Mouse (Mus musculus) midbrain, postnatal 0 days (tissue): Measurements from ENCODE around the gene Cldn5. TPM values are rescaled to one million over a fixed set of nuclear protein-coding genes. Genes with fewer than 3 reads are reported as not detected.

Source experiments
- ATAC-seq: fragments of 200-750 bp; cut with Nextera tagmentation; 2 replicates; pipeline ENCODE4 v1.8.0; 2017; ENCODE audit warnings: moderate number of reproducible peaks, mild to moderate bottlenecking, moderate TSS enrichment, moderate library complexity; ENCODE audit not compliant: low FRiP score
- DNase-seq: peaks from one replicate; pipeline ENCODE4 v3.0.0-alpha.2; 2015; ENCODE audit warnings: low spot score
- H3K27ac ChIP-seq: fragments of 300-500 bp; sonication (generic); 2 replicates; pipeline ENCODE4 v1.5.1; 2014; ENCODE audit warnings: low read depth, mild to moderate bottlenecking, low read length, mixed read lengths
- H3K27me3 ChIP-seq: fragments of 300-500 bp; sonication (generic); 2 replicates; pipeline ENCODE4 v1.6.1; 2014; ENCODE audit warnings: low read length, control low read depth, mixed read lengths; ENCODE audit not compliant: insufficient read depth
- H3K36me3 ChIP-seq: fragments of 300-500 bp; sonication (generic); 2 replicates; pipeline ENCODE4 v1.6.1; 2014; ENCODE audit warnings: low read length, control low read depth, mixed read lengths; ENCODE audit not compliant: insufficient read depth
- H3K4me1 ChIP-seq: fragments of 300-500 bp; sonication (generic); 2 replicates; pipeline ENCODE4 v1.6.1; 2014; ENCODE audit warnings: mild to moderate bottlenecking, control low read depth, antibody characterized with exemption, low read length, mixed read lengths; ENCODE audit not compliant: insufficient read depth
- H3K4me2 ChIP-seq: fragments of 300-500 bp; sonication (generic); 2 replicates; pipeline ENCODE4 v1.6.1; 2014; ENCODE audit warnings: low read depth, mild to moderate bottlenecking, low read length, mixed read lengths; ENCODE audit not compliant: poor library complexity, severe bottlenecking
- H3K4me3 ChIP-seq: fragments of 300-500 bp; sonication (generic); 2 replicates; pipeline ENCODE4 v1.5.1; 2014; ENCODE audit warnings: low read depth, mild to moderate bottlenecking, low read length, moderate library complexity
- H3K9ac ChIP-seq: fragments of 300-500 bp; sonication (generic); replicated peaks from 2 replicates; pipeline ENCODE4 v1.6.1; 2014; ENCODE audit warnings: mild to moderate bottlenecking, low read length, moderate library complexity, mixed read lengths; ENCODE audit not compliant: poor library complexity, severe bottlenecking
- H3K9me3 ChIP-seq: fragments of 300-500 bp; sonication (generic); 2 replicates; pipeline ENCODE4 v1.6.1; 2016; ENCODE audit warnings: low read length, control low read depth
- CTCF ChIP-seq: IDR thresholded peaks from 2 replicates; pipeline ENCODE4 v1.5.1; 2016; ENCODE audit warnings: antibody characterized with exemption, mild to moderate bottlenecking
- WGBS: fragments of 180-500 bp; shearing (Covaris S2); extraction: QIAGEN DNeasy Blood & Tissue Kit; methylation state at CpG from one replicate; pipeline ENCODE4 v1.1.7; 2014; 5-methylcytosine and 5-hydroxymethylcytosine counted together
- polyA plus RNA-seq: library from polyadenylated mRNA; unstranded; fragments of >200 nt; fragmentation: Nextera tagmentation; extraction: Ambion mirVana; gene quantifications from 2 replicates; pipeline ENCODE4 v1.2.1, GENCODE M21; 2015
- total RNA-seq: library from RNA; depleted of rRNA; stranded (reverse); fragments of >200 nt; gene quantifications from 2 replicates; pipeline ENCODE4 v1.2.3, GENCODE M21; 2014

Cldn5 gene
- total and polyA plus RNA-seq, 2 experiments from 2014 or later: 115 to 139 TPM

DNA sequence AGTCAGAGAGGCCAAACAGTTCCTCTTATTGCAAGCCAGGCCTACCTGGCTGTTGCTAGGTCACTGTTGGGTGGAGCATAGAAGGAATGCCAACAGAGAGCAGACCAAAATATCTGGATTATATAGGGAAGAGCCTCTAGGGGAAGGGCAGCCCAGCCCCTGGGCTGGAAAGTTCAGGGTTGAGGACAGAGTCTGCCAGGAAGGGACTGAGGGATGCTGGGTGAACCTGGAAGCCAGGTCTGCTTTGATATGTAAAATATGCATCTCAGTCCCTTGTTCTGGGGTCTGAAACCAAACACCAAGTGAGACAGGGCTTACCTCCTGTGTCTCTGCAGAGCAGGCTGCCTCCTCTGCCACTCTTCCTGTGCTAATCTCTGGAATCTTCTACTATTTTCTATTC is 38.3 kb upstream of the Cldn5 start:
- Histone ChIP-seq H3K9me3 (no peaks in the 10 kb centered on the region), H3K4me2 (no peak overlapping the region), H3K9ac (no peak overlapping the region), H3K27me3 (no peaks in the 10 kb centered on the region), H3K27ac (no peak overlapping the region), H3K4me3 (no peak overlapping the region), H3K4me1 (no peaks in the 10 kb centered on the region), H3K36me3 (no peaks in the 10 kb centered on the region)
- no peak for DNase-seq
- TF ChIP-seq CTCF: no peak
- no peak for ATAC-seq

GRCm38 (mm10) chr16:18746268-18747122 is 30.2 kb upstream of the Cldn5 start:
- Histone ChIP-seq H3K4me1 (no peaks in the 10 kb centered on the region), H3K4me3 (no peak overlapping the region), H3K36me3 (no peaks in the 10 kb centered on the region), H3K27ac (no peak overlapping the region), H3K27me3 (no peaks in the 10 kb centered on the region), H3K4me2 (no peak overlapping the region), H3K9me3 (no peaks in the 10 kb centered on the region), H3K9ac (no peak overlapping the region)
- ATAC-seq (no peak), DNase-seq (no peak)
- WGBS: 73% methylated on average over 20 of the region's 20 CpGs
- TF ChIP-seq CTCF: no peak

GRCm38 (mm10) chr16:18751101-18751500 is 25.5 kb upstream of the Cldn5 start:
- WGBS: 83% methylated on average over 11 of the region's 11 CpGs
- ATAC-seq: no peak
- no peaks in the 10 kb centered on the region for H3K4me1 ChIP-seq
- H3K4me3 ChIP-seq: no peak overlapping the region
- no peak overlapping the region for H3K27ac ChIP-seq
- H3K9me3 ChIP-seq: no peaks in the 10 kb centered on the region
- no peaks in the 10 kb centered on the region for H3K36me3 ChIP-seq
- no peak for DNase-seq
- no peak for TF ChIP-seq CTCF
- H3K4me2 ChIP-seq: no peak overlapping the region
- H3K27me3 ChIP-seq: no peaks in the 10 kb centered on the region
- no peak overlapping the region for H3K9ac ChIP-seq

- no peak for TF ChIP-seq CTCF
- no peaks in the 10 kb centered on the region for H3K27me3 ChIP-seq
- DNase-seq (no peak), ATAC-seq (no peak)
- H3K9me3 ChIP-seq: no peaks in the 10 kb centered on the region
- no peaks in the 10 kb centered on the region for H3K4me1 ChIP-seq
- H3K4me2 ChIP-seq: no peak overlapping the region
- H3K9ac ChIP-seq: no peak overlapping the region
- no peaks in the 10 kb centered on the region for H3K36me3 ChIP-seq
- no peak overlapping the region for H3K27ac ChIP-seq
- WGBS: 76% methylated on average over 10 of the region's 10 CpGs
- H3K4me3 ChIP-seq: no peak overlapping the region
These were observed 24.7 kb upstream of the Cldn5 start for GRCm38 (mm10) chr16:18751885-18752499.

- Histone ChIP-seq H3K9ac (no peak overlapping the region), H3K27me3 (no peaks in the 10 kb centered on the region), H3K4me1 (no peaks in the 10 kb centered on the region), H3K36me3 (no peaks in the 10 kb centered on the region), H3K4me3 (no peak overlapping the region), H3K9me3 (no peaks in the 10 kb centered on the region), H3K4me2 (no peak overlapping the region), H3K27ac (no peak overlapping the region)
- DNase-seq: no peak
- ATAC-seq: no peak
- TF ChIP-seq CTCF: no peak
- WGBS: 81% methylated on average over 4 of the region's 4 CpGs
These were observed 14.9 kb upstream of the Cldn5 start for GRCm38 (mm10) chr16:18761734-18762133.

DNA sequence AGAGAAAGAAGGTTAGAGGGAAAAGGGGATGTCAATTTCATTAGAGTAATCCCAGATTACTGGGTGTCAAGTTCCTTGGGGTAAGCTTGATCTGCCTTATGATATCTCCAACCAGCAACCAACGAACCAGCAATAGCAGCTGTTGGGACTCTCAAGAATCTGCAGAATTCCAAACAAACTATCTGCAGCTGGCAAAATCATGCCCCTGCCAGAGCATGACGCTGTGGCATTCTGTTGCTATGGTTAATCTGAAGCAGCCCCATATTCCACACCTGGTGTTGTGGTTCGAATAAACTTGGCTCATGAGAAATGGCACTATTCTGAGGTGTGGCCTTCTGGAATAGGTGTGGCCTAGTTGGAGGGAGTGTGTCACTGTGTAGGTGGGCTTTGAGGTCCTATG is 13.7 kb upstream of the Cldn5 start:
- WGBS: 78% methylated on average over 3 of the region's 3 CpGs
- ATAC-seq: no peak
- no peak overlapping the region for H3K4me3 ChIP-seq

More for the DNA sequence above, 13.7 kb upstream of the Cldn5 start:
- no peak for DNase-seq
- H3K4me2 ChIP-seq: no peak overlapping the region
- no peaks in the 10 kb centered on the region for H3K4me1 ChIP-seq
- no peak for TF ChIP-seq CTCF
- no peak overlapping the region for H3K9ac ChIP-seq
- H3K27ac ChIP-seq: no peak overlapping the region
- no peaks in the 10 kb centered on the region for H3K27me3 ChIP-seq
- no peaks in the 10 kb centered on the region for H3K36me3 ChIP-seq
- H3K9me3 ChIP-seq: no peaks in the 10 kb centered on the region
